Mouse (Mus musculus) limb, embryonic 14.5 days (tissue): ENCODE data around the gene Ostf1. TPM values are rescaled to one million over a fixed set of nuclear protein-coding genes. Genes with fewer than 3 reads are reported as not detected.

Source experiments
- ATAC-seq: fragments of 200-750 bp; cut with Nextera tagmentation; 2 replicates; pipeline ENCODE4 v1.8.0; 2017; ENCODE audit warnings: low read depth, moderate number of reproducible peaks, moderate TSS enrichment; ENCODE audit not compliant: low FRiP score
- DNase-seq: peaks from one replicate; pipeline ENCODE4 v3.0.0-alpha.2; 2015; ENCODE audit warnings: low spot score
- H3K27ac ChIP-seq: fragments of 300-500 bp; sonication (generic); replicated peaks from 2 replicates; pipeline ENCODE4 v1.5.1; 2014; ENCODE audit warnings: low read depth, mild to moderate bottlenecking, low read length, moderate library complexity, mixed read lengths
- H3K27me3 ChIP-seq: fragments of 300-500 bp; sonication (generic); 2 replicates; pipeline ENCODE4 v1.6.1; 2014; ENCODE audit warnings: low read length, mixed read lengths; ENCODE audit not compliant: control insufficient read depth, insufficient read depth
- H3K36me3 ChIP-seq: fragments of 300-500 bp; sonication (generic); 2 replicates; pipeline ENCODE4 v1.6.1; 2014; ENCODE audit warnings: mild to moderate bottlenecking, low read length, moderate library complexity, mixed read lengths; ENCODE audit not compliant: control insufficient read depth, insufficient read depth
- H3K4me1 ChIP-seq: fragments of 300-500 bp; sonication (generic); 2 replicates; pipeline ENCODE4 v1.6.1; 2014; ENCODE audit warnings: antibody characterized with exemption, low read length, mixed read lengths; ENCODE audit not compliant: control insufficient read depth, insufficient read depth
- H3K4me2 ChIP-seq: fragments of 300-500 bp; sonication (generic); replicated peaks from 2 replicates; pipeline ENCODE4 v1.6.1; 2014; ENCODE audit warnings: low read depth, mild to moderate bottlenecking, low read length, moderate library complexity; ENCODE audit not compliant: severe bottlenecking
- H3K4me3 ChIP-seq: fragments of 300-500 bp; sonication (generic); replicated peaks from 2 replicates; pipeline ENCODE4 v1.5.1; 2014; ENCODE audit warnings: low read length
- H3K9ac ChIP-seq: fragments of 300-500 bp; sonication (generic); 2 replicates; pipeline ENCODE4 v1.6.1; 2014; ENCODE audit warnings: mild to moderate bottlenecking, low read depth, low read length, moderate library complexity; ENCODE audit not compliant: severe bottlenecking
- H3K9me3 ChIP-seq: fragments of 300-500 bp; sonication (generic); 2 replicates; pipeline ENCODE4 v1.6.1; 2016; ENCODE audit warnings: low read length; ENCODE audit not compliant: control insufficient read depth
- POLR2A ChIP-seq: fragments of 200-500 bp; IDR thresholded peaks from 2 replicates; pipeline ENCODE4 v1.8.0; 2012; ENCODE audit warnings: inconsistent platforms, mild to moderate bottlenecking, moderate library complexity, borderline replicate concordance; ENCODE audit not compliant: insufficient read depth, insufficient read length; ENCODE audit errors: extremely low read depth
- WGBS: fragments of 180-500 bp; shearing (Covaris S2); extraction: QIAGEN DNeasy Blood & Tissue Kit; methylation state at CpG from one replicate; pipeline ENCODE4 v1.1.7; 2014; 5-methylcytosine and 5-hydroxymethylcytosine counted together
- polyA plus RNA-seq, 2 experiments: library from polyadenylated mRNA; depleted of rRNA in 1 of 2; stranded (reverse) in 1 of 2; unstranded in 1 of 2; fragments of >200 nt; fragmentation: Nextera tagmentation in 1 of 2; extraction: Ambion mirVana in 1 of 2; gene quantifications; 2 replicates each; pipeline versions ENCODE4 v1.2.1 to v1.2.3; 2012 to 2014

Ostf1 gene
- polyA plus RNA-seq, 2 experiments: 51.6 to 108 TPM

DNA sequence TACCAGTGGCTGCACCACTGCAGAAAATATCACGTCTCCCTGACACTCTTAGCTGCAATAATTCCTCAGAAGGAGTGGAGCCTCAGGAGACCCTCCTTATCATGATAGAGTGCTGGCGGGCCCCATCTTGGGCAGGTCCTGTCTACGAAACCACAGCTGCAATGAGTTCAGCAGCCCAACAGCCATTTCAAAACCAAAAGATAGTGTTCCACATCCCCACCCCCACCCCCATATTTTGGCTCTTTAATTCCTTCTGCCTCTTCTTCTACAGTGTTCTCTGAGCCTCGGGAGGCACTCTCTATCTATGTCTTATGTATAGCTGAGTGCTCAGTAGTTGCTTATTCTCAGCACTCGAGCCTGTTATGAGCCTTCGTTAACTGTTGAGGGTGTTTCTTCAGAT lies 18.9 kb upstream of the Ostf1 start:
- H3K36me3 ChIP-seq: 0 out of 2 replicates have a peak, but pooled peaks cover 4% of the 10 kb centered on the region
- ATAC-seq: no peak
- H3K9me3 ChIP-seq: no peaks in the 10 kb centered on the region
- H3K4me2 ChIP-seq: no peak overlapping the region
- H3K27me3 ChIP-seq: no peaks in the 10 kb centered on the region
- H3K27ac ChIP-seq: no peak overlapping the region
- H3K9ac ChIP-seq: no peak overlapping the region
- 80% methylated on average over 6 of the region's 6 CpGs for WGBS
- TF ChIP-seq POLR2A: no peak
- no peak for DNase-seq
- no peak overlapping the region for H3K4me3 ChIP-seq
- H3K4me1 ChIP-seq: no peaks in the 10 kb centered on the region

DNA sequence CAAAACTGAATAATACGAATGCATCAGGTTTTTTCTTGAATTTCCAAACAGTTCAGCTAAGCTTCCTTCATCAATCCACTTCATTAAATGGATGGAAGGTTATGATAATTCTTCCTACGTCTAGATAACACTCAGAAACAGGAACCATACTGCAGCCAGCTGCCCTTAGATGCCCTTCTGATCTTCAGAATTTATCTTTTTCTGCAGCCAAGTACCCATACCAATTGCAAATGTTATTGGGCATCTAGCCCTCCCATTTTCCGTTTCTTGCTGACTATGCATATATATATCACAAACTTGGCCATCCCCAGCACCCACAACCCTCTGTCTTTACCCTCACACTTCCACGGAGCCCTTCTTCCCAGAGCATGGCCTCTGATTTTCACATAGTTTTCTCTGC lies 18.3 kb upstream of the Ostf1 start:
- no peak for ATAC-seq
- no peaks in the 10 kb centered on the region for H3K9me3 ChIP-seq

DNA sequence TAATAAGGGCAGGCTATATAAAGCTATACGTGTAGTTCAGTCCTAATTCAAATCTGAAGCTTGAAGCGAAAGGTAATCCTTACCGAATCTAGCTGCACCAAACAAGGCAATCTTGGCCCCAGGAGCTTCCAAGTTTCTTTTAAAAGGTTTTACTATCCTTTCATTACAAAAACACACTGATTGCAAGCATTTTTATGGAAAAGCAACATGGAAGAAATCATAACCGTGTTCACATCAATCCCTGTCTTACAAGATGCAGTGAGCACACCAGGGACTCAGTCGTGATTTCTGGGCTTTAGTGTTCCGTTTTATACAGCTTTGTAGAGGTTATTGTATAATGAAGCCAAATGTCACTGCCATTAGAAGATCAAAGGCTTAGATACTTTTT lies 16.9 kb upstream of the Ostf1 start:
- ATAC-seq (no peak), DNase-seq (no peak)
- no peak for TF ChIP-seq POLR2A
- H3K36me3 ChIP-seq: 0 out of 2 replicates have a peak, but pooled peaks cover 4% of the 10 kb centered on the region
- H3K4me2 ChIP-seq: no peak overlapping the region
- H3K9me3 ChIP-seq: no peaks in the 10 kb centered on the region
- no peak overlapping the region for H3K27ac ChIP-seq
- H3K4me3 ChIP-seq: no peak overlapping the region
- no peaks in the 10 kb centered on the region for H3K4me1 ChIP-seq
- WGBS: 48% methylated on average over 6 of the region's 6 CpGs
- H3K9ac ChIP-seq: no peak overlapping the region
- no peaks in the 10 kb centered on the region for H3K27me3 ChIP-seq

More for the DNA sequence above, 18.3 kb upstream of the Ostf1 start:
- no peak overlapping the region for H3K9ac ChIP-seq
- DNase-seq: no peak
- WGBS: 82% methylated on average over 4 of the region's 4 CpGs
- no peaks in the 10 kb centered on the region for H3K4me1 ChIP-seq
- no peak for TF ChIP-seq POLR2A
- no peaks in the 10 kb centered on the region for H3K27me3 ChIP-seq
- H3K4me2 ChIP-seq: no peak overlapping the region
- H3K4me3 ChIP-seq: no peak overlapping the region
- no peak overlapping the region for H3K27ac ChIP-seq
- 0 out of 2 replicates have a peak, but pooled peaks cover 4% of the 10 kb centered on the region for H3K36me3 ChIP-seq

DNA sequence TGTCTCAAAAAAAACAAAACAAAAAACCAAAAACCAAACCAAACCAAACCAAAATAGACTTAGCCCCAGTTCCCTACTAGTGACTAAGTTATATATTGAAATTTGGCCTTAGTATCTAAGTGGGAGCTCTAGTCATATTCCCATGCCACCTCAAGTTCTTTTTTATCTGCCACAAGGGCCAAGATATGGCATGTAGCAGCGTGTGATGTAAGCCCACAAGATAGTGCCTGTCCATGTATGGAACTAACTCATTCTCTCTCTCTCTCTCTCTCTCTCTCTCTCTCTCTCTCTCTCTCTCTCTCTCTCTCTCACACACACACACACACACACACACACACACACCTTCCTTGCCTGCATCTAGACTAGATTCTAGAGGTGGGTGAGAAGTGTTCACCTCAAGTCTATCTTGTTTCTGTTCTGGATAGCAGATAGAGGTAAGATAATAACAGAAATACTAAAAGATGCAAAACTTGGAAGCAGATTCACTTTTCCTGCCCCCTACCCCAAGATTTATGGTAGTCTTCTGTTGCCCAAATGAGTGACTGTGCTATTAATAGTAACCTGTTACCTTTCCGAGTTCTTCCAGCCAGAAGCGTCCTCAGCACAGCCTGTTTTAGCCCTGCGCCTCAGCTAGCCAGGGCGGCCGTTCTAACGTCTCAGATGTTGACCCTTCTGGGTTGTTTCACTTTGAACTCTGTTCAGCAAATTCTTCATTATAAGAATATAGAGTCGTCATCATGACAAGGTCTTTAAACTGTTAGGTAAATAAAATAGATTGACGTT lies 16.3 kb upstream of the Ostf1 start:
- Histone ChIP-seq H3K9ac (no peak overlapping the region), H3K9me3 (no peaks in the 10 kb centered on the region), H3K27ac (no peak overlapping the region), H3K4me1 (no peaks in the 10 kb centered on the region), H3K36me3 (0 out of 2 replicates have a peak, but pooled peaks cover 4% of the 10 kb centered on the region), H3K4me3 (no peak overlapping the region), H3K27me3 (no peaks in the 10 kb centered on the region), H3K4me2 (no peak overlapping the region)
- WGBS: 44% methylated on average over 9 of the region's 9 CpGs
- TF ChIP-seq POLR2A: no peak
- DNase-seq: no peak
- no peak for ATAC-seq

DNA sequence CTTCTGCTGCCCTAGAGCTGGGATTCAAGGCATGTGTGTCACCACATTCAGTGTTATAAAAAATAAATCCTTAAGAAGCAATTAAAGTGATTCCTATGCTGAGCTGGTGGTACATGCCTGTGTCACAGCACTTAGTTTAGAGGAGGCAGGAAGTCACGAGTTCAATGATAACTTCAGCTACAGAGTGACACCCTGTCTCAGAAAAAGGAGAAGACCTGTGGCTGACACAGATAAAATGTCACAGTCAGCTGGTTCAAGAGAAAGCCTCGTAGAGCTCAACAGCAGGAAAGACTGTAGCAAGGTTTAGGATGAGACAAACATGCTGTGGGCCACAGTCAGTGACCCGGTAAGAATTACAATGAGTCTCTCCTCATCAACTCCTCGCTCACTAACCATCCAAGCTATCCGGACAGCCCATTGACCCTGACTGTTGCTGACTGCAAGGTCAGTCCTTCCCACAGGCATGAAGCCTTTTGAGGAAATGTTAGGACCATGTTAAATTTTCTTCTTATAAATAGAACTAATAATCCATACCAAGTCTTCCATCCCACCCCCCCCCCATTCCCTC lies 15.3 kb upstream of the Ostf1 start:
- H3K27me3 ChIP-seq: no peaks in the 10 kb centered on the region
- H3K36me3 ChIP-seq: 0 out of 2 replicates have a peak, but pooled peaks cover 4% of the 10 kb centered on the region
- ATAC-seq: no peak
- H3K27ac ChIP-seq: no peak overlapping the region
- H3K9ac ChIP-seq: no peak overlapping the region
- no peak overlapping the region for H3K4me2 ChIP-seq
- H3K9me3 ChIP-seq: no peaks in the 10 kb centered on the region
- H3K4me1 ChIP-seq: no peaks in the 10 kb centered on the region
- H3K4me3 ChIP-seq: no peak overlapping the region
- TF ChIP-seq POLR2A: no peak
- no peak for DNase-seq
- WGBS: 75% methylated on average over 5 of the region's 5 CpGs
